Mouse (Mus musculus) megakaryocyte, embryonic 14.5 days (primary cell): Measurements from ENCODE around the gene Rnf11. TPM values are rescaled to one million over a fixed set of nuclear protein-coding genes. Genes with fewer than 3 reads are reported as not detected.

ENCODE experiments used
- H3K27me3 ChIP-seq: replicated peaks from 2 replicates; pipeline ENCODE3; 2012; ENCODE audit warnings: inconsistent platforms
- H3K36me3 ChIP-seq: replicated peaks from 2 replicates; pipeline ENCODE3; 2012; ENCODE audit warnings: low read length, inconsistent platforms, mixed read lengths
- H3K4me1 ChIP-seq: 2 replicates; pipeline ENCODE4 v1.6.1; 2012; ENCODE audit warnings: inconsistent platforms
- H3K4me3 ChIP-seq: replicated peaks from 2 replicates; pipeline ENCODE3; 2012; ENCODE audit warnings: moderate library complexity, mild to moderate bottlenecking, inconsistent platforms
- H3K9me3 ChIP-seq: 2 replicates; pipeline ENCODE4 v1.6.1; 2012; ENCODE audit warnings: inconsistent platforms
- FLI1 ChIP-seq: IDR thresholded peaks from 2 replicates; pipeline ENCODE4 v1.6.1; 2012; ENCODE audit warnings: low read length, inconsistent platforms, mixed read lengths
- GATA1 ChIP-seq: IDR thresholded peaks from 3 replicates; pipeline ENCODE4 v1.6.1; 2012; ENCODE audit warnings: mixed read lengths, low read length, inconsistent platforms, borderline replicate concordance
- polyA plus RNA-seq: library from polyadenylated mRNA; stranded (reverse); fragments of >175 nt; gene quantifications from 2 replicates; pipeline ENCODE4 v1.2.3, GENCODE M21; 2012; ENCODE audit warnings: low replicate concordance; ENCODE audit not compliant: insufficient read depth

Gene Rnf11
- 38.6 and 84.7 TPM in 2 replicates for polyA plus RNA-seq

DNA sequence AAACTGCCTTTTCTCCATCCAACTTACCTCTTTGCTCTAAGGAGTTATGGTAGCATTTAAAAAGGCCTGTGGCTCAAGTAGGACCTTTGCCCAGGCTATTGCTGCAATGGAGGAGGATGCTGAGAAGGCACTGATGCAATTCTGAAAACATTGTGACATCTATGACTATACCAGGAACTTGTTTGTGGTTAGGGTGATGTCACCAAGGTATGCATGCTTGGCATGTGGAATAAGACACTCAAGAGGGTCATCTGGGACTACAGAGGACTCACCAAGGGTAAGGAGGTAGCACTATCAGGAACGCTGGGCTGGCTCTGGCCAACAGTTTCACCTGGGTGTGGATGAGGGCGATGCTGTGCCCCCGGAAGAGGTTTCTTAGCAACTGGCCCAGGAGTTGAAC is at the start of gene Rnf11:
Rnf11 (minus strand) TSS at position 108 of the 400 bp plus-strand sequence.
- no peak for TF ChIP-seq GATA1
- no peak for TF ChIP-seq FLI1
- Histone ChIP-seq H3K4me3 (no peak within 1 kb of the TSS), H3K36me3 (no peaks in the 10 kb centered on the region), H3K27me3 (peaks cover 10% of the 10 kb centered on the region), H3K9me3 (0 out of 2 replicates have a peak, but pooled peaks cover 1% of the 10 kb centered on the region), H3K4me1 (peaks cover 40% of the 10 kb centered on the region)

DNA sequence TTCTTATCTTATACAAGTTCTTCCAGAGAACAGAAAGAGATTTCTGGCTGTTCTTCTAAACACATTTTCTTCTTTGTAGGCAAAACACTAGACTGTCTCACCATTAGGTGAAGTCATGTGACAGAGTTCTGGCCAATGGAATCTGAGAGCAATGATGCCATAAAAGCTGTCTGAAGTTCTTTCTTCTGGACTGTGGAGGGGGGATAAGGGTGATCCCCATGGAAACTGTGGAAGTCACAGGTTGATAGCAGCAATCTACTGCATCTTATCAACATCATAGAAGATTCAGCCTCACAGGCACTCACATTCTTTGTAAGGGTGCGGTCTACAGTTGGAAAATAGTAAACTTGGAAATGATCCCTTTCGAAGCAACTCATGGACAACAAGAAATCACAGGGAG is 46.6 kb upstream of the Rnf11 start, which contains the start of gene 4930522H14Rik:
4930522H14Rik (minus strand) TSS at position 187 of the 400 bp plus-strand sequence.
- Histone ChIP-seq H3K36me3 (no peaks in the 10 kb centered on the region), H3K27me3 (peaks cover 8% of the 10 kb centered on the region), H3K9me3 (no peaks in the 10 kb centered on the region), H3K4me1 (no peaks in the 10 kb centered on the region), H3K4me3 (no peak within 1 kb of the TSS)
- no peak for TF ChIP-seq FLI1
- TF ChIP-seq GATA1 = no peak

DNA sequence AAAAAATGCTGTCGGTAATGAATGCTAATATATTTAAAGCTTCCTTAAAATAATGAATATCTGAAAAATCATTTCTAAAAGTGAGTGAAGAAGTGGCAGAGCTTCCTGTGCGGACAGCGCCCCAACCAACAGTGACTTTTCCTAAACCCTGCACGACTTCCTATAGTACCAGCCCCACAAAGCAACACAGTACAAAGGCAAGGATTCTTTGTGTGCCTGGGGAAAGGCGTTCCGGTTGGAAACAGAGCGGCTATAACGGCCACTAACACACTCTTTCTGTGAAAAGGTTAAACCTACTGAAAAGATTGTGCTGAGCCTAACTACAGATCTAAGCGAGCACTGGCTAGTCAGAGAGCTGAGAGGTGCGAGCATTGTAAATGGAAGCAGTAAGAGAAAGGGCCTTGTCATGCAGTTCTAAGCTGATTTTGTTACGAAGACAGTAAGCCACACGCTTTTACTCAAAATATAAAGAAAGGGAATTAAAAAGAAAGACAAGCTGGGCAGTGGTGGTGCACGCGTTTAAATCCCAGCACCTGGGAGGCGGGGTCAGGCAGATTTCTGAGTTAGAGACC is 45.8 kb upstream of the Rnf11 start:
- Histone ChIP-seq H3K4me1 (no peaks in the 10 kb centered on the region), H3K36me3 (no peaks in the 10 kb centered on the region), H3K27me3 (peaks cover 6% of the 10 kb centered on the region), H3K9me3 (no peaks in the 10 kb centered on the region), H3K4me3 (no peak overlapping the region)
- TF ChIP-seq FLI1 (no peak), GATA1 (no peak)

DNA sequence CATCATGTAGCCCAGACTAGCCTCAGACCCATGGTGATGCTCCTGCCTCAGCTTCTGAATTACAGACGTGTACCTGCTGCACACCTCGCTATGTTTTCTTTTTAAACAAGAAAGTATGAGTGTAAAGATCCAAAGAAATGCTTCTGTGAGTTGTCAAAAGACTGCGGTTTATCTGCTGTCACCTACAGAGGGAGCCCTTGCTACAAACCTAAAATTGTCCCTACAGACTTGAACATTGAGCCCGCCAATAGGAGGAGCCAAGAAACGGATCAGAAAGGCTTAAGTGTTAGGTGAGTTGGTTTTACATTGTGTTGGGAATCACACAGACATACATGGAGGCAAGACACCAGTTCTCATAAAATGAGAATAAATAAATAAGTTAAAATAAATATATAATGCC is 20.4 kb upstream of the Rnf11 start:
- H3K4me1 ChIP-seq = peaks cover 13% of the 10 kb centered on the region
- H3K4me3 ChIP-seq = peak overlapping the region; percentile 77
- H3K9me3 ChIP-seq = no peaks in the 10 kb centered on the region
- H3K27me3 ChIP-seq = peaks cover 5% of the 10 kb centered on the region
- no peak for TF ChIP-seq FLI1
- no peak for TF ChIP-seq GATA1
- H3K36me3 ChIP-seq = no peaks in the 10 kb centered on the region

DNA sequence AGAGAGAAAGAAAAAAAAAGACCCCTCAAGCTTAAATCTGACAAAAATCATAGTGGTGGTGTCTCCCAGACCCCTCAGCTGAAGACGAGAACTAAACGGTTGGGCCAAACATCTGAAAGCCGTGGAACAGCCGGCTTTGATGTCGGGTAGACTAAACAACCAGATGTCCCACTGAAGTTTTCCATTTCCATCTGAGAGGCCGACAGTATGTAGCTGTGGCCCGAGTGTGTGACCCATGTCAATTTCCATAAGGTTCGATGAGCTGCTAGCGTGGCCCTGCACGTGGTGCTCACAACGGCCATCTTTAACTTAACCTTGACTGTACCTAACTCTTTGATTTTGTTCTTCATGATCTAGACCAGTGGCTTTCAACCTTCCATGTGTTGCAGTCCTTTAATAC is 13.9 kb upstream of the Rnf11 start:
- no peaks in the 10 kb centered on the region for H3K9me3 ChIP-seq
- peaks cover 19% of the 10 kb centered on the region for H3K4me1 ChIP-seq
- H3K4me3 ChIP-seq = no peak overlapping the region
- H3K36me3 ChIP-seq = no peaks in the 10 kb centered on the region
- H3K27me3 ChIP-seq = peaks cover 14% of the 10 kb centered on the region
- TF ChIP-seq GATA1 (no peak), FLI1 (no peak)

GRCm38 (mm10) chr4:109493581-109493980 is 9.1 kb upstream of the Rnf11 start:
- TF ChIP-seq FLI1 (no peak), GATA1 (no peak)
- 0 out of 2 replicates have a peak, but pooled peaks cover 4% of the 10 kb centered on the region for H3K9me3 ChIP-seq
- H3K27me3 ChIP-seq = peaks cover 10% of the 10 kb centered on the region
- H3K36me3 ChIP-seq = no peaks in the 10 kb centered on the region
- peaks cover 21% of the 10 kb centered on the region for H3K4me1 ChIP-seq
- H3K4me3 ChIP-seq = no peak overlapping the region

GRCm38 (mm10) chr4:109488812-109489211 is 4.3 kb upstream of the Rnf11 start:
- TF ChIP-seq FLI1 (no peak), GATA1 (no peak)
- Histone ChIP-seq H3K4me3 (no peak overlapping the region), H3K36me3 (no peaks in the 10 kb centered on the region), H3K9me3 (0 out of 2 replicates have a peak, but pooled peaks cover 4% of the 10 kb centered on the region), H3K4me1 (peaks cover 22% of the 10 kb centered on the region), H3K27me3 (peaks cover 6% of the 10 kb centered on the region)

- H3K27me3 ChIP-seq = peaks cover 8% of the 10 kb centered on the region
- no peaks in the 10 kb centered on the region for H3K36me3 ChIP-seq
These were observed 1.8 kb downstream of the Rnf11 start for GRCm38 (mm10) chr4:109482701-109483100.

DNA sequence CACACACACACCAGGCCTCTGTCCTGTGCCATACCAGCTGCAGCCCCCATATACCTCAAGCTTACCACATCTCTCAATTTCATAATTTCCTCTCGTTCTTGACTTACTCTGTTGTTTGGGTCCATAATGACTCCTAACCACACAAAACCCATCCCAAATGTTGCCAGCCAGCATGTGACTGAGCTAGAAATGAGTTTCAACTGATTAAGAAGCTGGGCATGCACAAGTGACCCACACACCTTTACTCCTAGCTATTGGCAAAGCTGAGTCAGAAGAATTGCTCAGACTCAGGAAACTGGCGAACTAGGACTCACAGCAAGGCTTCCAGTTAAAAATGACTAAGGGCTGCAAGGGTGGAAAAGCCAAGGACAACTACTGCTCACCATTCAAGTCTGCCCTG is 3.1 kb downstream of the Rnf11 start:
- peaks cover 7% of the 10 kb centered on the region for H3K27me3 ChIP-seq
- no peaks in the 10 kb centered on the region for H3K9me3 ChIP-seq
- TF ChIP-seq FLI1 (no peak), GATA1 (no peak)
- no peaks in the 10 kb centered on the region for H3K36me3 ChIP-seq
- H3K4me3 ChIP-seq = no peak overlapping the region
- peaks cover 37% of the 10 kb centered on the region for H3K4me1 ChIP-seq

More at GRCm38 (mm10) chr4:109482701-109483100, 1.8 kb downstream of the Rnf11 start:
- Histone ChIP-seq H3K9me3 (no peaks in the 10 kb centered on the region), H3K4me1 (peaks cover 36% of the 10 kb centered on the region), H3K4me3 (no peak overlapping the region)
- TF ChIP-seq FLI1 = no peak
- TF ChIP-seq GATA1 = no peak

GRCm38 (mm10) chr4:109477454-109477853 is 7.1 kb downstream of the Rnf11 start:
- no peaks in the 10 kb centered on the region for H3K9me3 ChIP-seq
- peaks cover 11% of the 10 kb centered on the region for H3K36me3 ChIP-seq
- H3K4me3 ChIP-seq = no peak overlapping the region
- H3K4me1 ChIP-seq = peaks cover 47% of the 10 kb centered on the region
- TF ChIP-seq GATA1 = no peak
- no peak for TF ChIP-seq FLI1
- H3K27me3 ChIP-seq = peaks cover under 1% of the 10 kb centered on the region

GRCm38 (mm10) chr4:109476554-109477014 is 7.9 kb downstream of the Rnf11 start:
- Histone ChIP-seq H3K27me3 (no peaks in the 10 kb centered on the region), H3K9me3 (no peaks in the 10 kb centered on the region), H3K4me1 (peaks cover 52% of the 10 kb centered on the region), H3K36me3 (peaks cover 19% of the 10 kb centered on the region), H3K4me3 (peak overlapping the region; percentile 97)
- TF ChIP-seq GATA1 (no peak), FLI1 (no peak)
